Mouse (Mus musculus): ENCODE measurements around the gene Hoxa9. TPM values are rescaled to one million over a fixed set of nuclear protein-coding genes. Genes with fewer than 3 reads are reported as not detected.

Gene Hoxa9
- polyA plus RNA-seq, 1 experiment: 0.52 TPM

- TF ChIP-seq CTCF (IDR thresholded peaks at IDR 0.05; ENCODE audit: control insufficient read depth, insufficient read depth, insufficient replicate concordance, low read depth, low read length) (no peak), POLR2A (IDR thresholded peaks at IDR 0.05; ENCODE audit: control insufficient read depth, low read depth, low read length) (no peak)
- no peaks in the 10 kb centered on the region for H3K36me3 ChIP-seq (ENCODE audit: control insufficient read depth, insufficient read depth, low read length)
- H3K4me3 ChIP-seq (ENCODE audit: control insufficient read depth, low read depth, low read length): no peak overlapping the region
- H3K4me1 ChIP-seq (ENCODE audit: control insufficient read depth, insufficient read depth, low read length): peaks cover 3% of the 10 kb centered on the region; the same call in 1 of the 2 replicates
- no peaks in the 10 kb centered on the region for H3K27me3 ChIP-seq (ENCODE audit: control insufficient read depth, insufficient read depth, low read length)
- no peak overlapping the region for H3K27ac ChIP-seq (ENCODE audit: control insufficient read depth, insufficient read depth, low read depth, low read length)
These were observed 45.7 kb downstream of the Hoxa9 start for GRCm38 (mm10) chr6:52185222-52185621.

DNA sequence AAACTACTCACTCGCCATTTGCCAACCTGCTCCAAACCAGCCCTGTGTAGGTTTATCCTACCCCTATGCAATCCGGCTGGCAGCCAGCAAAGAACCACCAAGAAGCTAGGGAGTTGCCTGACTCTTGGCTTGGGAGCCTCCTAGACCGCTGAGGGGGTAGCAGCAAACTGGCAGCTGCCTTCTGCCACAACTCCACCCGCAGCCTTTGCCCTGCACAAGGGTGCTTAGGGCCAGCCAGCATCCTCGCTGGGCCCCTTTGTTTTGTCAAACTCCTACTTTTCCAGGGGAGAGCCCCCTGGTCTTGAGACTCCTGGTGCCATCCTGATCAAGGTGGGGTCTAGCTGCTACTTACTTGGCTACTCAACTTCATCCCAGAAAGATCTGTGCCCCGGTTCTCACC is 46.2 kb downstream of the Hoxa9 start:
- Histone ChIP-seq H3K4me3 (ENCODE audit: control insufficient read depth, low read depth, low read length) (no peak overlapping the region), H3K4me1 (ENCODE audit: control insufficient read depth, insufficient read depth, low read length) (peaks cover 3% of the 10 kb centered on the region; the same call in 1 of the 2 replicates), H3K36me3 (ENCODE audit: control insufficient read depth, insufficient read depth, low read length) (no peaks in the 10 kb centered on the region), H3K27me3 (ENCODE audit: control insufficient read depth, insufficient read depth, low read length) (no peaks in the 10 kb centered on the region), H3K27ac (ENCODE audit: control insufficient read depth, insufficient read depth, low read depth, low read length) (no peak overlapping the region)
- TF ChIP-seq POLR2A (IDR thresholded peaks at IDR 0.05; ENCODE audit: control insufficient read depth, low read depth, low read length): no peak
- no peak for TF ChIP-seq CTCF (IDR thresholded peaks at IDR 0.05; ENCODE audit: control insufficient read depth, insufficient read depth, insufficient replicate concordance, low read depth, low read length)

DNA sequence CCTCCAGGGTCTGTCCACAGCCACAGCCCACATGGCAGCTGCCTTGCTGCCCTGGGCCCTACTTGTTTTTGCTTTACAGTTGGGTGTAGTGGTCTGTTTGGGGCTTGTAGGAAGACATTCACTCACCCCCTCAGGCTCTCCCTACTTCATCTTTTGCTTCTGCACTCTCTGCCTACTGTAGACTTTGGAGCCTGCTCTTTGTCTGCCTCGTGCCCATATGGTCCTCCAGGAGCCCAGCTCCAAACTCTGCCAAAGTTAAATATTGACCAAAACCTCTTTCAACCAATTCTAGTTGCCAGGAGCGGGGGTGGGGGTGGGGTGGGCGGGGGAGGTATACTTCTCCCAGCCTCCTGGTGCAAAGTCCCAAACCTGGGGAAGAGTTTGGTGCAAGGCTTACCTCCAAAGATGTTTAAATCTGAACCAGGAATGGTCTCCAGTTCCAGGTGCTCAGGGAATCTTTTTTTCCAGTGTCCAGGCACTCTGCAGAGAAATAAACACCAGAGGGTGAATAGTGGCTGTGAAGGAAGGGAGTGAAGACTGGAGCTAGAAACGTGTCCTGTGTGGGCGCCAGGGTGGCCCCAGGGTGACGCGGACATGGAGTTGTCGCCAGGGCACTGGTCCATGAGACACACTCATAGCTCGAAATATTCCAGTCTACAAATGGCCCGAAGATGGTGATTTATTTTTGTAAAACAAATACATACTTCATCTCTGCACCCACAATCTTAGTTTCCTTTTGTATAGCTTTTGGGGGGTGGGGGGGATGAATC is 47.4 kb downstream of the Hoxa9 start:
- peaks cover 3% of the 10 kb centered on the region; the same call in 1 of the 2 replicates for H3K4me1 ChIP-seq (ENCODE audit: control insufficient read depth, insufficient read depth, low read length)
- TF ChIP-seq CTCF (IDR thresholded peaks at IDR 0.05; ENCODE audit: control insufficient read depth, insufficient read depth, insufficient replicate concordance, low read depth, low read length): no peak
- TF ChIP-seq POLR2A (IDR thresholded peaks at IDR 0.05; ENCODE audit: control insufficient read depth, low read depth, low read length): no peak
- no peaks in the 10 kb centered on the region for H3K36me3 ChIP-seq (ENCODE audit: control insufficient read depth, insufficient read depth, low read length)
- H3K4me3 ChIP-seq (ENCODE audit: control insufficient read depth, low read depth, low read length): no peak overlapping the region
- no peak overlapping the region for H3K27ac ChIP-seq (ENCODE audit: control insufficient read depth, insufficient read depth, low read depth, low read length)
- no peaks in the 10 kb centered on the region for H3K27me3 ChIP-seq (ENCODE audit: control insufficient read depth, insufficient read depth, low read length)

DNA sequence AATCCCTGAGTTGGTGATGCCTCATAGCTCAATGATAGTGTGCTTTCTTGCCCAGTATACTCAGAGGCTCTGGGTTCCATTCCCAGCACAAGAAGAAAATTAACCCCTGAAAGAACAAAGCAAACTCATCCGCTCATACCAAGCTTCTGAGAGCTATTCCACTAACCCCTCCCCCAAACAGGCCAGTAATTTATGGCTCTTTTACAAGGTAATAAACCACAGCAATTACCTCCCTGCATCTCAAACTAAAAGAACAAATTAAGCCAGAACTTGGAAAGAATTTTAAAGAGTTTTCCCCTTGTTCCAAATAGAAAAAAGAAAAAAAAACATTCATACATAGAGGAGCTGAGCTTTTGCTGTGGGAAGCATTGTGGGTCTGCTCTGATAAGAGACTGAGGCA is 48.1 kb downstream of the Hoxa9 start:
- H3K27ac ChIP-seq (ENCODE audit: control insufficient read depth, insufficient read depth, low read depth, low read length): no peak overlapping the region
- H3K27me3 ChIP-seq (ENCODE audit: control insufficient read depth, insufficient read depth, low read length): no peaks in the 10 kb centered on the region
- TF ChIP-seq POLR2A (IDR thresholded peaks at IDR 0.05; ENCODE audit: control insufficient read depth, low read depth, low read length) (no peak), CTCF (IDR thresholded peaks at IDR 0.05; ENCODE audit: control insufficient read depth, insufficient read depth, insufficient replicate concordance, low read depth, low read length) (no peak)
- no peaks in the 10 kb centered on the region for H3K36me3 ChIP-seq (ENCODE audit: control insufficient read depth, insufficient read depth, low read length)
- peaks cover 3% of the 10 kb centered on the region; the same call in 1 of the 2 replicates for H3K4me1 ChIP-seq (ENCODE audit: control insufficient read depth, insufficient read depth, low read length)
- H3K4me3 ChIP-seq (ENCODE audit: control insufficient read depth, low read depth, low read length): no peak overlapping the region

- H3K4me1 ChIP-seq (ENCODE audit: control insufficient read depth, insufficient read depth, low read length): peaks cover 3% of the 10 kb centered on the region; the same call in 1 of the 2 replicates
- H3K27ac ChIP-seq (ENCODE audit: control insufficient read depth, insufficient read depth, low read depth, low read length): no peak overlapping the region
- TF ChIP-seq CTCF (IDR thresholded peaks at IDR 0.05; ENCODE audit: control insufficient read depth, insufficient read depth, insufficient replicate concordance, low read depth, low read length): no peak
- no peaks in the 10 kb centered on the region for H3K36me3 ChIP-seq (ENCODE audit: control insufficient read depth, insufficient read depth, low read length)
- no peak overlapping the region for H3K4me3 ChIP-seq (ENCODE audit: control insufficient read depth, low read depth, low read length)
- peaks cover 2% of the 10 kb centered on the region for H3K27me3 ChIP-seq (ENCODE audit: control insufficient read depth, insufficient read depth, low read length)
These were observed 48.9 kb downstream of the Hoxa9 start for GRCm38 (mm10) chr6:52182030-52182429.

- H3K4me1 ChIP-seq (ENCODE audit: control insufficient read depth, insufficient read depth, low read length): peaks cover 7% of the 10 kb centered on the region
- TF ChIP-seq POLR2A (IDR thresholded peaks at IDR 0.05; ENCODE audit: control insufficient read depth, low read depth, low read length) (no peak), CTCF (IDR thresholded peaks at IDR 0.05; ENCODE audit: control insufficient read depth, insufficient read depth, insufficient replicate concordance, low read depth, low read length) (no peak)
- no peak overlapping the region for H3K4me3 ChIP-seq (ENCODE audit: control insufficient read depth, low read depth, low read length)
- no peaks in the 10 kb centered on the region for H3K36me3 ChIP-seq (ENCODE audit: control insufficient read depth, insufficient read depth, low read length)
- H3K27me3 ChIP-seq (ENCODE audit: control insufficient read depth, insufficient read depth, low read length): peaks cover 12% of the 10 kb centered on the region
- no peak overlapping the region for H3K27ac ChIP-seq (ENCODE audit: control insufficient read depth, insufficient read depth, low read depth, low read length)
These were observed 50.2 kb downstream of the Hoxa9 start for GRCm38 (mm10) chr6:52180726-52181125.

DNA sequence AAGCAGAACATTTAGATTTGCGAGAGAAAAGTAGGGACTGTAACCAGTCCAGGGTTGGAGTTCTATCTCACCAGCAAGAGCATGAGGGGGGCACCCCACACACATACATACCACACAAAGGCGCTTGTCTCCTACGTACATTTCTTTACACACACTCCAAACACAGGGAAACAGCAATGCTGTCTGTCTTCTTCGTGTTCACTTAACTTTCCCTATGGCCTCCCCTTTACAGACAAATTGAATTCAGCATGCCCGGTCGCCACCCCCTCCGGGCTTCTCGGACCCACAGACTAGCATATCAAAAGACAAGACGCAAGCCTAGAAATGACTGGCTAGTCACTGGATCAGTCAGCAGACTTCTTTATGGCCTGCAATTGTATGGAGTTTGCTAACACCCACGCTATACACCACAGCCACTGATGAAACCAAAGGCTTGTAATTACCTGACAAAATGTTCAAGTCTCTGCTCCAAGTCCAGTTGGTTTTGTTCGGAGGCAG is 50.6 kb downstream of the Hoxa9 start:
- peaks cover 14% of the 10 kb centered on the region for H3K27me3 ChIP-seq (ENCODE audit: control insufficient read depth, insufficient read depth, low read length)

More for the DNA sequence above, 50.6 kb downstream of the Hoxa9 start:
- Histone ChIP-seq H3K27ac (ENCODE audit: control insufficient read depth, insufficient read depth, low read depth, low read length) (no peak overlapping the region), H3K36me3 (ENCODE audit: control insufficient read depth, insufficient read depth, low read length) (no peaks in the 10 kb centered on the region), H3K4me1 (ENCODE audit: control insufficient read depth, insufficient read depth, low read length) (peaks cover 7% of the 10 kb centered on the region), H3K4me3 (ENCODE audit: control insufficient read depth, low read depth, low read length) (no peak overlapping the region)
- no peak for TF ChIP-seq CTCF (IDR thresholded peaks at IDR 0.05; ENCODE audit: control insufficient read depth, insufficient read depth, insufficient replicate concordance, low read depth, low read length)

All from testis, adult 2 months (tissue).